Mouse (Mus musculus) kidney, postnatal 0 days (tissue): ENCODE data around the gene Plin5. TPM values are rescaled to one million over a fixed set of nuclear protein-coding genes. Genes with fewer than 3 reads are reported as not detected.

Experiments
- ATAC-seq: fragments of 200-750 bp; cut with Nextera tagmentation; replicated peaks from 2 replicates; pipeline ENCODE4 v1.8.0; 2017; ENCODE audit warnings: low read depth, moderate number of reproducible peaks, moderate TSS enrichment, moderate library complexity; ENCODE audit not compliant: low FRiP score
- DNase-seq: peaks from one replicate; pipeline ENCODE4 v3.0.0-alpha.2; 2016; ENCODE audit warnings: low spot score
- H3K27ac ChIP-seq: fragments of 300-500 bp; sonication (generic); 2 replicates; pipeline ENCODE4 v1.5.1; 2014; ENCODE audit warnings: mild to moderate bottlenecking
- H3K27me3 ChIP-seq: fragments of 300-500 bp; sonication (generic); 2 replicates; pipeline ENCODE4 v1.6.1; 2014; ENCODE audit warnings: low read length, mixed read lengths; ENCODE audit not compliant: insufficient read depth
- H3K36me3 ChIP-seq: fragments of 300-500 bp; sonication (generic); 2 replicates; pipeline ENCODE4 v1.6.1; 2014; ENCODE audit warnings: low read length, mixed read lengths; ENCODE audit not compliant: insufficient read depth
- H3K4me1 ChIP-seq: fragments of 300-500 bp; sonication (generic); replicated peaks from 2 replicates; pipeline ENCODE4 v1.6.1; 2014; ENCODE audit warnings: antibody characterized with exemption, low read length, mixed read lengths; ENCODE audit not compliant: insufficient read depth
- H3K4me2 ChIP-seq: fragments of 300-500 bp; sonication (generic); 2 replicates; pipeline ENCODE4 v1.6.1; 2014; ENCODE audit warnings: mild to moderate bottlenecking, low read length, moderate library complexity, mixed read lengths
- H3K4me3 ChIP-seq: fragments of 300-500 bp; sonication (generic); replicated peaks from 2 replicates; pipeline ENCODE4 v1.5.1; 2014; ENCODE audit warnings: low read depth, low read length
- H3K9ac ChIP-seq: fragments of 300-500 bp; sonication (generic); 2 replicates; pipeline ENCODE4 v1.6.1; 2014; ENCODE audit warnings: low read depth, low read length
- H3K9me3 ChIP-seq: fragments of 300-500 bp; sonication (generic); replicated peaks from 2 replicates; pipeline ENCODE4 v1.6.1; 2016; ENCODE audit warnings: low read length, inconsistent platforms, mixed read lengths
- CTCF ChIP-seq: IDR thresholded peaks from 2 replicates; pipeline ENCODE4 v1.5.1; 2016; ENCODE audit warnings: antibody characterized with exemption, low read depth, mild to moderate bottlenecking, moderate library complexity
- WGBS: fragments of 180-500 bp; shearing (Covaris S2); extraction: QIAGEN DNeasy Blood & Tissue Kit; methylation state at CpG from one replicate; pipeline ENCODE4 v1.1.7; 2014; 5-methylcytosine and 5-hydroxymethylcytosine counted together
- polyA plus RNA-seq: library from polyadenylated mRNA; unstranded; fragments of >200 nt; fragmentation: Nextera tagmentation; extraction: Ambion mirVana; gene quantifications from 2 replicates; pipeline ENCODE4 v1.2.1, GENCODE M21; 2015

Plin5 gene
- polyA plus RNA-seq, 1 experiment from 2014 or later, result 1.3 TPM

GRCm38 (mm10) chr17:56119981-56120880, 2.8 kb upstream of the Plin5 start:
- Histone ChIP-seq H3K4me1 (peaks cover 23% of the 10 kb centered on the region), H3K4me2 (peak overlapping the region; percentile 45), H3K27ac (no peak overlapping the region), H3K4me3 (peak overlapping the region; percentile 14), H3K27me3 (peaks cover 27% of the 10 kb centered on the region), H3K9me3 (no peaks in the 10 kb centered on the region), H3K36me3 (no peaks in the 10 kb centered on the region), H3K9ac (no peak overlapping the region)
- ATAC-seq (no peak), DNase-seq (peak; percentile 37)
- TF ChIP-seq CTCF, result no peak
- WGBS, result 3% methylated on average over 66 of the region's 66 CpGs

DNA sequence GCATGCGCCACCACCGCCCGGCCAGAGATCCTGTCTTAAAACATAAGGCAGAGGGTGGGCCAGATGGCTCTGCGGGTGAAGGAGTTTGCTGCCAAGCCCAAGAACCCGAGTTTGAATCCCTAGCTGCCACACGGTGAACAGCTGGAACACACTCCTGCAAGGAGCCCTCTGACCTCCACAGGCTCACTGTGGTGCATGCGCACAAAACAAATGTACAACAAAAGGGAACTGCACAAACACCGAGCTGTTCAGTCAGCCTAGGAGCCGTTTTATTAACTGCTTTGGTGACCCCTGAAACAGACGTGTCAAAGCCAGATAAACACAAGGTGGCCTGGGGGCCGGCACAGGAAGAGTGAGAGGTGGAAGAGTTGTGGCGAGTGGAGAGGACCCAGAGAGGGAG, 2.0 kb upstream of the Plin5 start:
- Histone ChIP-seq H3K27me3 (peaks cover 27% of the 10 kb centered on the region), H3K4me2 (peak overlapping the region; percentile 45), H3K9ac (no peak overlapping the region), H3K4me1 (peaks cover 23% of the 10 kb centered on the region), H3K4me3 (no peak overlapping the region; the same call in 1 of the 2 replicates), H3K9me3 (no peaks in the 10 kb centered on the region), H3K27ac (no peak overlapping the region), H3K36me3 (no peaks in the 10 kb centered on the region)
- no peak for TF ChIP-seq CTCF
- peak; percentile 41 for DNase-seq
- WGBS, result 27% methylated on average over 12 of the region's 12 CpGs
- ATAC-seq, result no peak

DNA sequence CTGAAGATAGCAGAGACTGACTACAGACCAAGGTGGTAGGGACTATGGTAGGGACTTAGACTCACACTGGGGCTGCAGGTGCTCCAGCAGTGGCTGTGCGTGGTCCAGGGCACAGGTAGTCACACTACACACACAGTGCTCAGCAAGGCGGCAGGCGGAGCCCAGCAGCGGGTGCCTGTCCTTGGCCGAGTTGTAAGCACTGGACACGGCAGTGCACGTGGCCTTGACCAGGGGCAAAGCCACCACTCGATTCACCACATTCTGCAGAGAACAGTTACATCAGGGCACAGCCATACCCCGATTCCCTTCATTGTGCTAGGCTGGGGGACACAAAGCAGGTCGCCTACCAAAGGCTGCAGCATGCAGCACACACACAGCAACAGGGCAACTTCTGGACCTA, 1.2 kb downstream of the Plin5 start:
- H3K9me3 ChIP-seq, result no peaks in the 10 kb centered on the region
- H3K4me3 ChIP-seq, result no peak overlapping the region
- ATAC-seq, result no peak
- TF ChIP-seq CTCF, result no peak
- H3K36me3 ChIP-seq, result no peaks in the 10 kb centered on the region
- no peak overlapping the region for H3K27ac ChIP-seq
- H3K4me2 ChIP-seq, result no peak overlapping the region
- peaks cover 18% of the 10 kb centered on the region for H3K4me1 ChIP-seq
- peaks cover 12% of the 10 kb centered on the region for H3K27me3 ChIP-seq
- WGBS, result 80% methylated on average over 10 of the region's 10 CpGs
- DNase-seq, result no peak
- H3K9ac ChIP-seq, result no peak overlapping the region

GRCm38 (mm10) chr17:56112743-56113142, 4.7 kb downstream of the Plin5 start:
- 68% methylated on average over 3 of the region's 3 CpGs for WGBS
- no peak overlapping the region for H3K27ac ChIP-seq
- DNase-seq, result no peak
- H3K9ac ChIP-seq, result no peak overlapping the region
- ATAC-seq, result no peak
- no peaks in the 10 kb centered on the region for H3K9me3 ChIP-seq
- H3K4me2 ChIP-seq, result no peak overlapping the region
- H3K4me1 ChIP-seq, result peaks cover 6% of the 10 kb centered on the region; the same call in 1 of the 2 replicates
- H3K36me3 ChIP-seq, result no peaks in the 10 kb centered on the region
- no peak for TF ChIP-seq CTCF
- no peak overlapping the region for H3K4me3 ChIP-seq
- no peaks in the 10 kb centered on the region for H3K27me3 ChIP-seq

DNA sequence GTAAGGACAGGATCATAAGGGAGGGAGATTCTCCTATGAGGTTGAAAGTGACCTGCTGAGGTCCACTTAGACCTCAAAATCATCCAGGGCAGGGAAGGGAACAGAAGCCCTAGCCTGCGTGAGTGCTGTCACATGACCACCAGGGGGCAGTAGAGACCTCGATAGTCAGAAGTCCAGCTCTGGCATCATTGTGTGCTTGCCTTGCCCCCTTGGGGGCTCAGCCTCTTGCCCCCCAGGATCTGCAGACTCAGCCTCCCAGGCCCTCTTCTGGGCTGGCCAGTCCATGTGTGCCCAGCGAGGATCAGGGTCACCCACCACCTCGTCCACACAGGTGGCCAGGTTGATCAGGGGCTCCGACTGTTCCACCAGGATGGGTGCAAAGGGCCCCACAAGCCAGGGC, 5.5 kb downstream of the Plin5 start:
- WGBS, result 44% methylated on average over 5 of the region's 5 CpGs
- no peak overlapping the region for H3K4me2 ChIP-seq
- no peak for ATAC-seq
- H3K36me3 ChIP-seq, result no peaks in the 10 kb centered on the region
- H3K27me3 ChIP-seq, result no peaks in the 10 kb centered on the region
- no peak overlapping the region for H3K4me3 ChIP-seq
- peak; percentile 79 for DNase-seq
- no peak overlapping the region for H3K27ac ChIP-seq
- H3K9me3 ChIP-seq, result no peaks in the 10 kb centered on the region
- H3K9ac ChIP-seq, result no peak overlapping the region
- peak; percentile 85 for TF ChIP-seq CTCF
- H3K4me1 ChIP-seq, result no peaks in the 10 kb centered on the region

- WGBS, result 50% methylated on average over 1 of the region's 1 CpGs
- Histone ChIP-seq H3K9me3 (no peaks in the 10 kb centered on the region), H3K4me3 (no peak overlapping the region), H3K4me1 (no peaks in the 10 kb centered on the region), H3K36me3 (no peaks in the 10 kb centered on the region), H3K27me3 (no peaks in the 10 kb centered on the region), H3K9ac (no peak overlapping the region), H3K4me2 (no peak overlapping the region), H3K27ac (no peak overlapping the region)
- TF ChIP-seq CTCF, result no peak
- ATAC-seq (no peak), DNase-seq (no peak)
Observed at GRCm38 (mm10) chr17:56111021-56111420, 6.4 kb downstream of the Plin5 start.
